Comparison of ENCODE assay signal across 26 mouse cellular contexts in genomic region chr12:5358497-5358896, GRCm38 (mm10). TPM values are rescaled to one million over a fixed set of nuclear protein-coding genes. Genes with fewer than 3 reads are reported as not detected.
DNase-seq lines count a peak whose midpoint lies in the region; ATAC-seq and TF ChIP-seq lines count a peak whose summit lies in the region.
"Had no signal": no experiment of that assay in that cellular context is flagged by ENCODE, and none has a peak within 500 bp of the region (broad histone marks: within the 10 kb centered on the region; RNA-seq: fewer than 3 reads in every experiment).

No protein-coding gene starts in this region.

- peaks cover 17% of the 10 kb centered on the region for H3K4me1 ChIP-seq in forebrain, embryonic 16.5 days (replicated peaks; ENCODE audit: control insufficient read depth, insufficient read depth, low read length)
- peaks cover 3% of the 10 kb centered on the region for H3K4me1 ChIP-seq in forebrain, embryonic 11.5 days (replicated peaks; ENCODE audit: control insufficient read depth, insufficient read depth, low read length)
- peaks cover 28% of the 10 kb centered on the region for H3K4me1 ChIP-seq in hindbrain, embryonic 13.5 days (replicated peaks)
- peaks cover 18% of the 10 kb centered on the region for H3K4me1 ChIP-seq in hindbrain, embryonic 14.5 days (replicated peaks; ENCODE audit: control insufficient read depth, insufficient read depth, low read length)
- no peaks in the 10 kb centered on the region for H3K4me1 ChIP-seq in lung, postnatal 0 days (ENCODE audit: insufficient read depth, low read depth, low read length)
- H3K4me1 ChIP-seq in midbrain, postnatal 0 days (ENCODE audit: insufficient read depth, low read length): no peaks in the 10 kb centered on the region
- H3K4me1 ChIP-seq: embryonic facial prominence, embryonic 15.5 days; neural tube, embryonic 12.5 days had no signal

- TF ChIP-seq EP300 in lung, postnatal 0 days (IDR thresholded peaks at IDR 0.05): no peak

- H3K4me2 ChIP-seq in forebrain, embryonic 16.5 days (ENCODE audit: low read length): no peak overlapping the region; the same call in 1 of the 2 replicates
- no peak overlapping the region for H3K4me2 ChIP-seq in forebrain, embryonic 11.5 days (ENCODE audit: low read depth, low read length, severe bottlenecking)
- H3K4me2 ChIP-seq in hindbrain, embryonic 13.5 days: no peak overlapping the region
- no peak overlapping the region for H3K4me2 ChIP-seq in hindbrain, embryonic 14.5 days (replicated peaks)
- H3K4me2 ChIP-seq in lung, postnatal 0 days (replicated peaks; ENCODE audit: low read depth, low read length): no peak overlapping the region
- H3K4me2 ChIP-seq in midbrain, postnatal 0 days (ENCODE audit: low read depth, low read length, poor library complexity, severe bottlenecking): no peak overlapping the region
- H3K4me2 ChIP-seq: embryonic facial prominence, embryonic 15.5 days; heart, embryonic 11.5 days; hindbrain, embryonic 12.5 days; limb, embryonic 15.5 days; lung, embryonic 14.5 days; neural tube, embryonic 12.5 days had no signal

- H3K9ac ChIP-seq in forebrain, embryonic 16.5 days (replicated peaks; ENCODE audit: low read depth, low read length): no peak overlapping the region
- H3K9ac ChIP-seq in forebrain, embryonic 11.5 days (ENCODE audit: low read length): no peak overlapping the region
- H3K9ac ChIP-seq in hindbrain, embryonic 13.5 days: no peak overlapping the region
- no peak overlapping the region for H3K9ac ChIP-seq in hindbrain, embryonic 14.5 days
- no peak overlapping the region for H3K9ac ChIP-seq in lung, postnatal 0 days (replicated peaks; ENCODE audit: low read depth)
- no peak overlapping the region for H3K9ac ChIP-seq in midbrain, postnatal 0 days (replicated peaks; ENCODE audit: low read length, poor library complexity, severe bottlenecking)
- H3K9ac ChIP-seq: embryonic facial prominence, embryonic 15.5 days; hindbrain, embryonic 12.5 days; limb, embryonic 15.5 days; liver, embryonic 14.5 days; lung, embryonic 14.5 days; neural tube, embryonic 12.5 days had no signal

- WGBS in forebrain, embryonic 16.5 days: 22% methylated on average over 6 of the region's 6 CpGs
- 59% methylated on average over 6 of the region's 6 CpGs for WGBS in forebrain, embryonic 11.5 days
- WGBS in hindbrain, embryonic 13.5 days: 49% methylated on average over 6 of the region's 6 CpGs
- 60% methylated on average over 6 of the region's 6 CpGs for WGBS in hindbrain, embryonic 14.5 days
- 44% methylated on average over 6 of the region's 6 CpGs for WGBS in lung, postnatal 0 days
- WGBS in midbrain, postnatal 0 days: 47% methylated on average over 6 of the region's 6 CpGs

- peak; percentile 40 for ATAC-seq in forebrain, embryonic 16.5 days
- ATAC-seq in forebrain, embryonic 11.5 days (replicated peaks; ENCODE audit: low FRiP score): no peak
- no peak for ATAC-seq in hindbrain, embryonic 13.5 days (ENCODE audit: low FRiP score)
- ATAC-seq in hindbrain, embryonic 14.5 days (ENCODE audit: low FRiP score): no peak
- no peak for ATAC-seq in lung, postnatal 0 days
- 0 out of 2 replicates have a peak, but pooled peaks have one; percentile 44 for ATAC-seq in midbrain, postnatal 0 days (ENCODE audit: low FRiP score)

- H3K4me3 ChIP-seq in forebrain, embryonic 16.5 days (replicated peaks; ENCODE audit: low read length): no peak overlapping the region
- no peak overlapping the region for H3K4me3 ChIP-seq in forebrain, embryonic 11.5 days (ENCODE audit: low read depth, low read length)
- H3K4me3 ChIP-seq in hindbrain, embryonic 13.5 days: no peak overlapping the region
- no peak overlapping the region for H3K4me3 ChIP-seq in hindbrain, embryonic 14.5 days (replicated peaks; ENCODE audit: low read length)
- no peak overlapping the region for H3K4me3 ChIP-seq in lung, postnatal 0 days (ENCODE audit: low read depth, low read length)
- H3K4me3 ChIP-seq in midbrain, postnatal 0 days (ENCODE audit: low read depth, low read length): no peak overlapping the region
- H3K4me3 ChIP-seq: embryonic facial prominence, embryonic 15.5 days; hindbrain, embryonic 12.5 days; limb, embryonic 15.5 days; neural tube, embryonic 12.5 days had no signal

- no peak for DNase-seq in forebrain, embryonic 11.5 days (ENCODE audit: low spot score)
- DNase-seq in hindbrain, embryonic 14.5 days (ENCODE audit: low spot score): no peak
- DNase-seq in lung, postnatal 0 days (ENCODE audit: low spot score): no peak
- no peak for DNase-seq in lung, postnatal 10 days
- no peak for DNase-seq in midbrain, postnatal 0 days (ENCODE audit: low spot score)
- no peak for DNase-seq in frontal cortex, adult 2 months (ENCODE audit: extremely low spot score in 1 of 2, low spot score in 1 of 2)
- DNase-seq: adrenal gland, adult 8-10 months; B cell, adult 2 months; gastrocnemius, postnatal 36 days; kidney, adult 8-10 months; lung, postnatal 4 days; spleen, adult 18-20 months; thymus, postnatal 14 days had no signal

- H3K36me3 ChIP-seq in forebrain, embryonic 16.5 days (ENCODE audit: control insufficient read depth, insufficient read depth): no peaks in the 10 kb centered on the region
- no peaks in the 10 kb centered on the region for H3K36me3 ChIP-seq in forebrain, embryonic 11.5 days (ENCODE audit: control insufficient read depth, insufficient read depth, low read length)
- H3K36me3 ChIP-seq in hindbrain, embryonic 13.5 days: no peaks in the 10 kb centered on the region
- 0 out of 2 replicates have a peak, but pooled peaks cover 4% of the 10 kb centered on the region for H3K36me3 ChIP-seq in hindbrain, embryonic 14.5 days (replicated peaks; ENCODE audit: control insufficient read depth, insufficient read depth)
- H3K36me3 ChIP-seq in lung, postnatal 0 days (ENCODE audit: insufficient read depth, low read length): no peaks in the 10 kb centered on the region
- H3K36me3 ChIP-seq in midbrain, postnatal 0 days (ENCODE audit: insufficient read depth, low read length): no peaks in the 10 kb centered on the region
- H3K36me3 ChIP-seq: embryonic facial prominence, embryonic 15.5 days; G1E; hindbrain, embryonic 12.5 days; limb, embryonic 15.5 days; neural tube, embryonic 12.5 days had no signal

- H3K9me3 ChIP-seq in forebrain, embryonic 16.5 days (ENCODE audit: control insufficient read depth, low read length): no peaks in the 10 kb centered on the region
- no peaks in the 10 kb centered on the region for H3K9me3 ChIP-seq in forebrain, embryonic 11.5 days (ENCODE audit: control insufficient read depth, low read length)
- no peaks in the 10 kb centered on the region for H3K9me3 ChIP-seq in hindbrain, embryonic 13.5 days
- H3K9me3 ChIP-seq in hindbrain, embryonic 14.5 days (ENCODE audit: control insufficient read depth, low read length): no peaks in the 10 kb centered on the region
- H3K9me3 ChIP-seq in lung, postnatal 0 days (ENCODE audit: low read length): no peaks in the 10 kb centered on the region
- H3K9me3 ChIP-seq in midbrain, postnatal 0 days (ENCODE audit: low read length): no peaks in the 10 kb centered on the region
- H3K9me3 ChIP-seq: embryonic facial prominence, embryonic 15.5 days; hindbrain, embryonic 12.5 days; limb, embryonic 15.5 days; neural tube, embryonic 12.5 days had no signal

- H3K27me3 ChIP-seq in forebrain, embryonic 16.5 days (replicated peaks; ENCODE audit: control insufficient read depth, insufficient read depth, low read length): no peaks in the 10 kb centered on the region
- H3K27me3 ChIP-seq in forebrain, embryonic 11.5 days (ENCODE audit: control insufficient read depth, insufficient read depth, low read length): no peaks in the 10 kb centered on the region
- H3K27me3 ChIP-seq in hindbrain, embryonic 13.5 days: no peaks in the 10 kb centered on the region
- H3K27me3 ChIP-seq in hindbrain, embryonic 14.5 days (ENCODE audit: control insufficient read depth, insufficient read depth, low read length): no peaks in the 10 kb centered on the region
- no peaks in the 10 kb centered on the region for H3K27me3 ChIP-seq in lung, postnatal 0 days (replicated peaks; ENCODE audit: insufficient read depth, low read length)
- no peaks in the 10 kb centered on the region for H3K27me3 ChIP-seq in midbrain, postnatal 0 days (ENCODE audit: insufficient read depth, low read length)
- H3K27me3 ChIP-seq: CH12.LX; embryonic facial prominence, embryonic 15.5 days; hindbrain, embryonic 12.5 days; limb, embryonic 15.5 days; neural tube, embryonic 12.5 days had no signal

- H3K27ac ChIP-seq in forebrain, embryonic 16.5 days (ENCODE audit: low read length): peak overlapping the region; percentile 38; the same call in 1 of the 2 replicates
- no peak overlapping the region for H3K27ac ChIP-seq in forebrain, embryonic 11.5 days (ENCODE audit: low read depth, low read length)
- 0 out of 2 replicates have a peak overlapping the region, but pooled peaks have one; percentile 73 for H3K27ac ChIP-seq in hindbrain, embryonic 13.5 days
- no peak overlapping the region for H3K27ac ChIP-seq in hindbrain, embryonic 14.5 days
- no peak overlapping the region for H3K27ac ChIP-seq in lung, postnatal 0 days (ENCODE audit: low read length)
- H3K27ac ChIP-seq in midbrain, postnatal 0 days (ENCODE audit: low read depth, low read length): no peak overlapping the region
- H3K27ac ChIP-seq: embryonic facial prominence, embryonic 15.5 days; limb, embryonic 15.5 days; liver, embryonic 14.5 days; neural tube, embryonic 12.5 days had no signal

- peak; percentile 10; the same call in 1 of the 2 replicates for TF ChIP-seq CTCF in lung, postnatal 0 days (IDR thresholded peaks at IDR 0.05)
- TF ChIP-seq CTCF in midbrain, postnatal 0 days (IDR thresholded peaks at IDR 0.05): peak; percentile 52

RNA-seq across cellular contexts. Expression of gene Klhl29, which starts 17.0 kb away (rescaled TPM):
- 5.3 and 7.3 TPM in 2 replicates for polyA plus RNA-seq in forebrain, embryonic 16.5 days (2015; fragmentation: Nextera tagmentation; extraction: Ambion mirVana)
- polyA plus RNA-seq in forebrain, embryonic 11.5 days (2014; fragmentation: Nextera tagmentation; extraction: Ambion mirVana): 3.8 and 4.0 TPM in 2 replicates
- polyA plus RNA-seq in hindbrain, embryonic 13.5 days (2015; fragmentation: Nextera tagmentation; extraction: Ambion mirVana): 4.0 and 4.1 TPM in 2 replicates
- polyA plus RNA-seq in hindbrain, embryonic 14.5 days (2014; fragmentation: Nextera tagmentation; extraction: Ambion mirVana): 8.7 and 9.2 TPM in 2 replicates
- 0.23 and 0.33 TPM in 2 replicates for polyA plus RNA-seq in lung, postnatal 0 days (2015; fragmentation: Nextera tagmentation; extraction: Ambion mirVana)
- total RNA-seq in midbrain, postnatal 0 days (2014; rRNA removed): 11.9 TPM in 2 replicates
- 1.8 and 2.7 TPM in 2 replicates for polyA plus RNA-seq in midbrain, postnatal 0 days (2015; fragmentation: Nextera tagmentation; extraction: Ambion mirVana)
- polyA plus RNA-seq in frontal cortex, adult 2 months (2012; rRNA removed): 31.4 and 37.9 TPM in 2 replicates
- total RNA-seq: common myeloid progenitor, adult 5-6 weeks; megakaryocyte-erythroid progenitor cell, adult 5-6 weeks had no signal
- polyA plus RNA-seq: G1E had no signal

Comparison
In these comparisons a context has a peak if more than half of its experiments do, and no peak if none do; other contexts are left out.
1. ATAC-seq: peak in forebrain, embryonic 16.5 days (single experiment) and midbrain, postnatal 0 days (single experiment); none in forebrain, embryonic 11.5 days (single experiment), hindbrain, embryonic 13.5 days (single experiment), hindbrain, embryonic 14.5 days (single experiment) and lung, postnatal 0 days (single experiment).
2. H3K27ac ChIP-seq: peak in forebrain, embryonic 16.5 days (single experiment) and hindbrain, embryonic 13.5 days (single experiment); none in forebrain, embryonic 11.5 days (single experiment), hindbrain, embryonic 14.5 days (single experiment), lung, postnatal 0 days (single experiment) and midbrain, postnatal 0 days (single experiment).